Mouse (Mus musculus): ENCODE measurements around the gene Gp1ba.

The Gp1ba gene

GRCm38 (mm10) chr11:70644564-70645103, 5.7 kb downstream of the Gp1ba start:
- Histone ChIP-seq H3K27me3 (ENCODE audit: control insufficient read depth, insufficient read depth, low read length, poor library complexity, severe bottlenecking) (no peaks in the 10 kb centered on the region), H3K36me3 (ENCODE audit: control insufficient read depth, insufficient read depth, low read length, poor library complexity, severe bottlenecking) (peaks cover 6% of the 10 kb centered on the region; the same call in 1 of the 2 replicates)
- no peak for DNase-seq (ENCODE audit: low read depth, low spot score)

- peaks cover 6% of the 10 kb centered on the region; the same call in 1 of the 2 replicates for H3K36me3 ChIP-seq (ENCODE audit: control insufficient read depth, insufficient read depth, low read length, poor library complexity, severe bottlenecking)
- H3K27me3 ChIP-seq (ENCODE audit: control insufficient read depth, insufficient read depth, low read length, poor library complexity, severe bottlenecking): no peaks in the 10 kb centered on the region
- no peak for DNase-seq (ENCODE audit: low read depth, low spot score)
Observed at GRCm38 (mm10) chr11:70645461-70646258, 6.7 kb downstream of the Gp1ba start.

GRCm38 (mm10) chr11:70646259-70646555, 7.3 kb downstream of the Gp1ba start:
- Histone ChIP-seq H3K36me3 (ENCODE audit: control insufficient read depth, insufficient read depth, low read length, poor library complexity, severe bottlenecking) (peaks cover 10% of the 10 kb centered on the region), H3K27me3 (ENCODE audit: control insufficient read depth, insufficient read depth, low read length, poor library complexity, severe bottlenecking) (no peaks in the 10 kb centered on the region)

GRCm38 (mm10) chr11:70646691-70647650, 8.0 kb downstream of the Gp1ba start, which contains the start of the genes Rnf167 and Slc25a11:
Gene Rnf167 (plus strand): TSS chr11:70647235.
Gene Slc25a11 (minus strand): TSS chr11:70647479.
- Histone ChIP-seq H3K27me3 (ENCODE audit: control insufficient read depth, insufficient read depth, low read length, poor library complexity, severe bottlenecking) (no peaks in the 10 kb centered on the region), H3K36me3 (ENCODE audit: control insufficient read depth, insufficient read depth, low read length, poor library complexity, severe bottlenecking) (peaks cover 13% of the 10 kb centered on the region)
- peak; percentile 98 for DNase-seq (ENCODE audit: low read depth, low spot score)

More at GRCm38 (mm10) chr11:70646259-70646555, 7.3 kb downstream of the Gp1ba start:
- no peak for DNase-seq (ENCODE audit: low read depth, low spot score)

- Histone ChIP-seq H3K36me3 (ENCODE audit: control insufficient read depth, insufficient read depth, low read length, poor library complexity, severe bottlenecking) (peaks cover 19% of the 10 kb centered on the region), H3K27me3 (ENCODE audit: control insufficient read depth, insufficient read depth, low read length, poor library complexity, severe bottlenecking) (no peaks in the 10 kb centered on the region)
- peak; percentile 40 for DNase-seq (ENCODE audit: low read depth, low spot score)
Observed at GRCm38 (mm10) chr11:70647716-70648420, 8.9 kb downstream of the Gp1ba start.

- Histone ChIP-seq H3K36me3 (ENCODE audit: control insufficient read depth, insufficient read depth, low read length, poor library complexity, severe bottlenecking) (peaks cover 19% of the 10 kb centered on the region), H3K27me3 (ENCODE audit: control insufficient read depth, insufficient read depth, low read length, poor library complexity, severe bottlenecking) (no peaks in the 10 kb centered on the region)
- DNase-seq (ENCODE audit: low read depth, low spot score): peak; percentile 77
Observed at GRCm38 (mm10) chr11:70648512-70648911, 9.6 kb downstream of the Gp1ba start.

- Histone ChIP-seq H3K27me3 (ENCODE audit: control insufficient read depth, insufficient read depth, low read length, poor library complexity, severe bottlenecking) (no peaks in the 10 kb centered on the region), H3K36me3 (ENCODE audit: control insufficient read depth, insufficient read depth, low read length, poor library complexity, severe bottlenecking) (peaks cover 18% of the 10 kb centered on the region)
- DNase-seq (ENCODE audit: low read depth, low spot score): no peak
Observed at GRCm38 (mm10) chr11:70649185-70649734, 10.3 kb downstream of the Gp1ba start.

- H3K36me3 ChIP-seq (ENCODE audit: control insufficient read depth, insufficient read depth, low read length, poor library complexity, severe bottlenecking): peaks cover 14% of the 10 kb centered on the region
- H3K27me3 ChIP-seq (ENCODE audit: control insufficient read depth, insufficient read depth, low read length, poor library complexity, severe bottlenecking): no peaks in the 10 kb centered on the region
- peak; percentile 90 for DNase-seq (ENCODE audit: low read depth, low spot score)
Observed at GRCm38 (mm10) chr11:70650322-70651175, 11.6 kb downstream of the Gp1ba start.

GRCm38 (mm10) chr11:70651391-70651790, 12.5 kb downstream of the Gp1ba start:
- Histone ChIP-seq H3K27me3 (ENCODE audit: control insufficient read depth, insufficient read depth, low read length, poor library complexity, severe bottlenecking) (no peaks in the 10 kb centered on the region), H3K36me3 (ENCODE audit: control insufficient read depth, insufficient read depth, low read length, poor library complexity, severe bottlenecking) (peaks cover 14% of the 10 kb centered on the region)
- peak; percentile 52 for DNase-seq (ENCODE audit: low read depth, low spot score)

- peak; percentile 44 for DNase-seq (ENCODE audit: low read depth, low spot score)
- Histone ChIP-seq H3K36me3 (ENCODE audit: control insufficient read depth, insufficient read depth, low read length, poor library complexity, severe bottlenecking) (peaks cover 14% of the 10 kb centered on the region), H3K27me3 (ENCODE audit: control insufficient read depth, insufficient read depth, low read length, poor library complexity, severe bottlenecking) (no peaks in the 10 kb centered on the region)
Observed at GRCm38 (mm10) chr11:70652029-70652883, 13.3 kb downstream of the Gp1ba start.

GRCm38 (mm10) chr11:70652884-70653344, 14.0 kb downstream of the Gp1ba start:
- DNase-seq (ENCODE audit: low read depth, low spot score): no peak
- H3K27me3 ChIP-seq (ENCODE audit: control insufficient read depth, insufficient read depth, low read length, poor library complexity, severe bottlenecking): no peaks in the 10 kb centered on the region

GRCm38 (mm10) chr11:70653345-70654197, 14.6 kb downstream of the Gp1ba start:
- DNase-seq (ENCODE audit: low read depth, low spot score): peak; percentile 72
- no peaks in the 10 kb centered on the region for H3K27me3 ChIP-seq (ENCODE audit: control insufficient read depth, insufficient read depth, low read length, poor library complexity, severe bottlenecking)

More at GRCm38 (mm10) chr11:70652884-70653344, 14.0 kb downstream of the Gp1ba start:
- peaks cover 14% of the 10 kb centered on the region for H3K36me3 ChIP-seq (ENCODE audit: control insufficient read depth, insufficient read depth, low read length, poor library complexity, severe bottlenecking)

More at GRCm38 (mm10) chr11:70653345-70654197, 14.6 kb downstream of the Gp1ba start:
- H3K36me3 ChIP-seq (ENCODE audit: control insufficient read depth, insufficient read depth, low read length, poor library complexity, severe bottlenecking): peaks cover 14% of the 10 kb centered on the region

Measured in splenic B cell, adult 2 months (primary cell).